Mouse (Mus musculus): ENCODE results near the gene Mgat5b. TPM values are rescaled to one million over a fixed set of nuclear protein-coding genes. Genes with fewer than 3 reads are reported as not detected.

Mgat5b gene
- not detected for polyA plus RNA-seq (2014; fragmentation: Illumina TruSeq; extraction: RNeasy Lipid Tissue Mini Kit (QIAGEN cat#74804))

GRCm38 (mm10) chr11:116918323-116919185, at the start of gene Mgat5b:
Gene Mgat5b, plus strand, starts transcription at chr11:116918863.

Other genes starting within 250 kb of the Mgat5b start
- not detected for gene St6galnac1, start 143.4 kb upstream of the Mgat5b start, polyA plus RNA-seq (2014; fragmentation: Illumina TruSeq; extraction: RNeasy Lipid Tissue Mini Kit (QIAGEN cat#74804))
- 19.1 TPM for gene Mxra7, start 90.8 kb upstream of the Mgat5b start, polyA plus RNA-seq (2014; fragmentation: Illumina TruSeq; extraction: RNeasy Lipid Tissue Mini Kit (QIAGEN cat#74804))
- 48.1 TPM for gene Mettl23, start 75.6 kb upstream of the Mgat5b start, polyA plus RNA-seq (2014; fragmentation: Illumina TruSeq; extraction: RNeasy Lipid Tissue Mini Kit (QIAGEN cat#74804))
- gene Jmjd6, start 75.4 kb upstream of the Mgat5b start, polyA plus RNA-seq (2014; fragmentation: Illumina TruSeq; extraction: RNeasy Lipid Tissue Mini Kit (QIAGEN cat#74804)): 8.9 TPM
- gene Mfsd11, start 66.4 kb upstream of the Mgat5b start, polyA plus RNA-seq (2014; fragmentation: Illumina TruSeq; extraction: RNeasy Lipid Tissue Mini Kit (QIAGEN cat#74804)): 20.6 TPM
- gene Srsf2, start 65.8 kb upstream of the Mgat5b start, polyA plus RNA-seq (2014; fragmentation: Illumina TruSeq; extraction: RNeasy Lipid Tissue Mini Kit (QIAGEN cat#74804)): 536 TPM
- 15.3 TPM for gene Sec14l1, start 196.3 kb downstream of the Mgat5b start, polyA plus RNA-seq (2014; fragmentation: Illumina TruSeq; extraction: RNeasy Lipid Tissue Mini Kit (QIAGEN cat#74804))

All from ovary, adult 10 weeks (tissue).